Mouse (Mus musculus) spleen, adult 2 months (tissue): ENCODE data around the gene Ppp1r3g. TPM values are rescaled to one million over a fixed set of nuclear protein-coding genes. Genes with fewer than 3 reads are reported as not detected.

Experiments used
- DNase-seq, 2 experiments: peaks; one replicate each; pipeline versions ENCODE4 v3.0.0 to v3.0.0-alpha.2; 2012 to 2021; ENCODE audit warnings: low spot score in 2 of 2, low read depth in 1 of 2
- H3K27ac ChIP-seq: fragments of 200-500 bp; 2 replicates; pipeline ENCODE4 v1.5.1; 2012; ENCODE audit warnings: low read length, inconsistent platforms; ENCODE audit not compliant: insufficient read depth
- H3K27me3 ChIP-seq: fragments of 200-500 bp; 2 replicates; pipeline ENCODE4 v1.6.1; 2012; ENCODE audit warnings: mild to moderate bottlenecking, moderate library complexity, low read length, inconsistent platforms; ENCODE audit not compliant: control insufficient read depth, insufficient read depth
- H3K36me3 ChIP-seq: fragments of 200-500 bp; 2 replicates; pipeline ENCODE4 v1.6.1; 2012; ENCODE audit warnings: mild to moderate bottlenecking, low read length, inconsistent platforms; ENCODE audit not compliant: control insufficient read depth, insufficient read depth
- H3K4me1 ChIP-seq: fragments of 200-500 bp; 2 replicates; pipeline ENCODE4 v1.6.1; 2011; ENCODE audit warnings: inconsistent platforms; ENCODE audit not compliant: control insufficient read depth, insufficient read depth, insufficient read length
- H3K4me3 ChIP-seq: fragments of 200-500 bp; 2 replicates; pipeline ENCODE4 v1.5.1; 2011; ENCODE audit warnings: mild to moderate bottlenecking, inconsistent platforms; ENCODE audit not compliant: insufficient read depth, insufficient read length; ENCODE audit errors: extremely low read depth
- CTCF ChIP-seq: fragments of 200-500 bp; IDR thresholded peaks from 2 replicates; pipeline ENCODE4 v1.5.1; 2011; ENCODE audit warnings: mild to moderate bottlenecking, inconsistent platforms; ENCODE audit not compliant: insufficient read depth, insufficient read length, insufficient replicate concordance; ENCODE audit errors: extremely low read depth
- POLR2A ChIP-seq: fragments of 200-500 bp; IDR thresholded peaks from 2 replicates; pipeline ENCODE4 v1.6.1; 2011; ENCODE audit warnings: low read depth, low read length, inconsistent platforms
- WGBS: fragments of 180-500 bp; shearing (Covaris S2); methylation state at CpG from one replicate; pipeline ENCODE4 v1.1.7; 2018; 5-methylcytosine and 5-hydroxymethylcytosine counted together
- polyA plus RNA-seq: library from polyadenylated mRNA; depleted of rRNA; stranded (reverse); fragments of >200 nt; gene quantifications from 2 replicates; pipeline ENCODE4 v1.2.3, GENCODE M21; 2012

The Ppp1r3g gene
- polyA plus RNA-seq, 1 experiment, result not detected

DNA sequence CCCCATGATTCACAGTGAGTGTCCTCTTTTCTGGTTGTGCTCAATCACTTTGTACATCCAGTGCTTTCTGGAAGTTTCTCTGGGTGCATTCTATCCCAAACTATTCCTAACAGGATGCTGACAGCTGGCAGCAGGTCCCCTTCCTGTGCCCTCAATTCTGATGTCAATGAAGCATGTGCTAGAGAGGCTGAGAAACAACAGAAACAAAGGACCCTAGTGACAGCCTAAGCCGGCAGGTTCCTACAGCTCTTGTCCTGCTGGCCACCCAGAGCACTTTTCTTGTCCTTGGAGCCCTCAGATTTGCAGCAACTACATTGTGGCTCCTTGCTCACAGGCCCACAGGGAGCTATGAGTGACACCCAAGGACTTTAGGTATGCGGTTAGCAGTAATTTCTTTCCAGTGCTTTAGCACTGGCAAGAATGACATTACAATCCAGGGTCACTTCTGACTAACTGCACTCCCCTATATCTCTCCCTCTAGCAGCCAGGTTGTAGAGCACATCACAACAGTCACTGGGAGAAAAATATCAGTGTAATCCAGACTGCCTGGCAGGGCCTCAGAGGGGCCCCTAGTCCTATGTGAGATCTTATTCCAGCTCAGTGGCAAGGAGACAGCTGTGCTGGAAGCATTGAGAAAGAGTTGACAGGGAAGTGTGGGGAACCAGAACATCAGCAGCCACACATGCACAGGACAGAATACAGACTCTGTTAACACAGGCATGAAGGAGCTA, 37.2 kb downstream of the Ppp1r3g start:
- no peak for DNase-seq
- H3K4me1 ChIP-seq, result no peaks in the 10 kb centered on the region

DNA sequence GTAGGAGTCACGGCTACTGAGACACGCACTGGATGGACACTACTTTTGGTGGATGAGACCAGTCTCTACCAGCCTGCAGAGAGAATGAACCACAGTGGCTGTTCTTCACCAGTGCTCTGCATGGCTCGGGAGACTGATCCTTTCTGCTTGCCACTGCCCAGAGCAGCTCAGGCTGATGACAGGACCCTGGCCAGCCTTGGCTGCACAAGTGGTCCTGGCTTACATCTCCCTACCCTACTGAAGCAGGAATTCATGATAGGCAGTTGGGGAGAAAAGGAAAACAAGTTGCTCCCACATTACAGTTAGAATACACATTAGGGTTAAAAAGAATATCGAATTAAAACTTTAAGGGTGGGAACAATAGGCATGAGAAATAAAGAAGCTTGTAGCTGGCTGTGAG, 39.0 kb downstream of the Ppp1r3g start:
- no peak overlapping the region for H3K4me3 ChIP-seq
- WGBS, result 92% methylated on average over 4 of the region's 4 CpGs

More for the DNA sequence above, 37.2 kb downstream of the Ppp1r3g start:
- no peak overlapping the region for H3K27ac ChIP-seq
- H3K36me3 ChIP-seq, result no peaks in the 10 kb centered on the region
- H3K27me3 ChIP-seq, result no peaks in the 10 kb centered on the region
- WGBS, result 95% methylated on average over 2 of the region's 2 CpGs
- no peak for TF ChIP-seq CTCF
- no peak for TF ChIP-seq POLR2A
- no peak overlapping the region for H3K4me3 ChIP-seq

DNA sequence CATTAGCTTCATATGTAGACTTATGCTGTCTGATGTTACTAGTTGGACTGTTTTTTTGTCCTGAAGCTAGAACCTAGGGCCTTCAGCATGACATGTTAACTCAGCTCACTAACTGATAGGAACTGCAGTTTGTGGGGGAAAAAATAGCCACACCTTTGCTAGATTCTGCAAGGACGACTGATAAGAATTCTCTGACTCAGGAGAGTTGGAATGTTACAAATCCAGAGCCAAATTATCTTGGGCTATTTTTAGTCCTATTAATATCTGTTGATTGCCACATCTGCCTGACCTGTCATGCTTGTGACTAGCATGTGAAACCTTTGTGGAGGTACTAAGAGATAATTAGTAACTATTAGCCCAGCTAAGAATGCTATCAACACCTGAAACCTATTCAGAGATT, 42.2 kb downstream of the Ppp1r3g start:
- Histone ChIP-seq H3K4me1 (no peaks in the 10 kb centered on the region), H3K36me3 (no peaks in the 10 kb centered on the region), H3K27ac (no peak overlapping the region), H3K4me3 (no peak overlapping the region), H3K27me3 (no peaks in the 10 kb centered on the region)
- whole genome bisulfite sequencing, result 87% methylated on average over 1 of the region's 1 CpGs
- DNase-seq, result no peak
- no peak for TF ChIP-seq CTCF
- no peak for TF ChIP-seq POLR2A

More for the DNA sequence above, 39.0 kb downstream of the Ppp1r3g start:
- Histone ChIP-seq H3K4me1 (no peaks in the 10 kb centered on the region), H3K27ac (no peak overlapping the region), H3K36me3 (no peaks in the 10 kb centered on the region), H3K27me3 (no peaks in the 10 kb centered on the region)
- DNase-seq, result no peak
- TF ChIP-seq CTCF (no peak), POLR2A (no peak)

- no peak for TF ChIP-seq CTCF
- no peak for TF ChIP-seq POLR2A
- Histone ChIP-seq H3K4me3 (no peak overlapping the region), H3K27me3 (no peaks in the 10 kb centered on the region), H3K4me1 (no peaks in the 10 kb centered on the region), H3K27ac (no peak overlapping the region), H3K36me3 (no peaks in the 10 kb centered on the region)
- no peak for DNase-seq
- WGBS, result 73% methylated on average over 2 of the region's 2 CpGs
These were observed 51.3 kb downstream of the Ppp1r3g start for GRCm38 (mm10) chr13:36009981-36010380.

- H3K36me3 ChIP-seq, result no peaks in the 10 kb centered on the region
- WGBS, result 88% methylated on average over 3 of the region's 3 CpGs
- H3K4me1 ChIP-seq, result no peaks in the 10 kb centered on the region
- no peak overlapping the region for H3K27ac ChIP-seq
- no peak for DNase-seq
- H3K27me3 ChIP-seq, result no peaks in the 10 kb centered on the region
- no peak for TF ChIP-seq POLR2A
- no peak for TF ChIP-seq CTCF
- H3K4me3 ChIP-seq, result no peak overlapping the region
These were observed 57.0 kb downstream of the Ppp1r3g start for GRCm38 (mm10) chr13:36015636-36016035.

- H3K36me3 ChIP-seq, result no peaks in the 10 kb centered on the region
- 94% methylated on average over 2 of the region's 2 CpGs for WGBS
- no peak overlapping the region for H3K27ac ChIP-seq
- H3K27me3 ChIP-seq, result no peaks in the 10 kb centered on the region
- no peak for DNase-seq
- TF ChIP-seq POLR2A (no peak), CTCF (no peak)
- H3K4me1 ChIP-seq, result no peaks in the 10 kb centered on the region
- no peak overlapping the region for H3K4me3 ChIP-seq
These were observed 59.4 kb downstream of the Ppp1r3g start for GRCm38 (mm10) chr13:36018017-36018416.
